Mouse (Mus musculus): ENCODE results near the gene Pid1. TPM values are rescaled to one million over a fixed set of nuclear protein-coding genes. Genes with fewer than 3 reads are reported as not detected.

Pid1 gene
- 1 to 10 TPM; 7.4 to 8.8 TPM for total RNA-seq (2021)
- long read RNA-seq, experiment 1, transcript Pid1-201 (3 exons, 2,664 nt) = major isoform, 5 of 8 reads
- long read RNA-seq, experiment 1, partial matches to known transcripts = 1 of 8 reads
- long read RNA-seq, experiment 1, other reads (novel, unspliced or antisense) = 2 of 8 reads
- long read RNA-seq, experiment 2, partial matches to known transcripts = 0 of 5 reads
- long read RNA-seq, experiment 2, other reads (novel, unspliced or antisense) = 1 of 5 reads

- DNase-seq = no peak
Measured at GRCm38 (mm10) chr1:84363967-84364366, at the start of gene Pid1. Gene Pid1, minus strand, starts transcription at chr1:84364180.

GRCm38 (mm10) chr1:84409514-84409913 is 45.5 kb upstream of the Pid1 start:
- DNase-seq = peak; percentile 49 to 67

GRCm38 (mm10) chr1:84408873-84409272 is 44.9 kb upstream of the Pid1 start:
- DNase-seq = no peak

GRCm38 (mm10) chr1:84406891-84407290 is 42.9 kb upstream of the Pid1 start:
- DNase-seq = peak; percentile 76 to 87

- DNase-seq = no peak
Measured at GRCm38 (mm10) chr1:84405551-84406290, 41.7 kb upstream of the Pid1 start.

GRCm38 (mm10) chr1:84404880-84405279 is 40.9 kb upstream of the Pid1 start:
- DNase-seq = peak in 1 of 2 experiments; percentile 54

GRCm38 (mm10) chr1:84402154-84402553 is 38.2 kb upstream of the Pid1 start:
- DNase-seq = no peak

GRCm38 (mm10) chr1:84399671-84400070 is 35.7 kb upstream of the Pid1 start:
- no peak for DNase-seq

- peak; percentile 13 to 27 for DNase-seq
Measured at GRCm38 (mm10) chr1:84399118-84399517, 35.1 kb upstream of the Pid1 start.

- no peak for DNase-seq
Measured at GRCm38 (mm10) chr1:84396787-84397186, 32.8 kb upstream of the Pid1 start.

- DNase-seq = no peak
Measured at GRCm38 (mm10) chr1:84395928-84396327, 31.9 kb upstream of the Pid1 start.

GRCm38 (mm10) chr1:84390961-84391360 is 27.0 kb upstream of the Pid1 start:
- DNase-seq = no peak

GRCm38 (mm10) chr1:84387616-84388015 is 23.6 kb upstream of the Pid1 start:
- no peak for DNase-seq

- no peak for DNase-seq
Measured at GRCm38 (mm10) chr1:84386481-84387146, 22.6 kb upstream of the Pid1 start.

GRCm38 (mm10) chr1:84382709-84383108 is 18.7 kb upstream of the Pid1 start:
- DNase-seq = no peak

GRCm38 (mm10) chr1:84382064-84382463 is 18.1 kb upstream of the Pid1 start:
- DNase-seq = no peak

- DNase-seq = no peak
Measured at GRCm38 (mm10) chr1:84380895-84381294, 16.9 kb upstream of the Pid1 start.

GRCm38 (mm10) chr1:84367733-84368132 is 3.8 kb upstream of the Pid1 start:
- no peak for DNase-seq

- no peak for DNase-seq
Measured at GRCm38 (mm10) chr1:84366553-84366952, 2.6 kb upstream of the Pid1 start.

GRCm38 (mm10) chr1:84362709-84363617 is 1.0 kb downstream of the Pid1 start:
- DNase-seq = no peak

GRCm38 (mm10) chr1:84362209-84362608 is 1.8 kb downstream of the Pid1 start:
- no peak for DNase-seq

GRCm38 (mm10) chr1:84361389-84361788 is 2.6 kb downstream of the Pid1 start:
- DNase-seq = no peak

Measured in heart, adult 18-20 months (tissue).